Mouse (Mus musculus) kidney, embryonic 15.5 days (tissue): Measurements from ENCODE around the gene Ndel1. TPM values are rescaled to one million over a fixed set of nuclear protein-coding genes. Genes with fewer than 3 reads are reported as not detected.

Experiments
- ATAC-seq: fragments of 200-750 bp; cut with Nextera tagmentation; replicated peaks from 2 replicates; pipeline ENCODE4 v1.8.0; 2017; ENCODE audit warnings: moderate TSS enrichment; ENCODE audit not compliant: low FRiP score
- H3K27ac ChIP-seq: fragments of 300-500 bp; sonication (generic); 2 replicates; pipeline ENCODE4 v1.5.1; 2015; ENCODE audit warnings: mild to moderate bottlenecking, inconsistent platforms
- H3K27me3 ChIP-seq: fragments of 300-500 bp; sonication (generic); 2 replicates; pipeline ENCODE4 v1.6.1; 2015; ENCODE audit warnings: inconsistent platforms
- H3K36me3 ChIP-seq: fragments of 300-500 bp; sonication (generic); 2 replicates; pipeline ENCODE4 v1.6.1; 2015; ENCODE audit warnings: inconsistent platforms
- H3K4me1 ChIP-seq: fragments of 300-500 bp; sonication (generic); 2 replicates; pipeline ENCODE4 v1.6.1; 2015; ENCODE audit warnings: inconsistent platforms
- H3K4me2 ChIP-seq: fragments of 300-500 bp; sonication (generic); 2 replicates; pipeline ENCODE4 v1.6.1; 2015; ENCODE audit warnings: moderate library complexity, mild to moderate bottlenecking, inconsistent platforms
- H3K4me3 ChIP-seq: fragments of 300-500 bp; sonication (generic); replicated peaks from 2 replicates; pipeline ENCODE4 v1.5.1; 2015; ENCODE audit warnings: mild to moderate bottlenecking, inconsistent platforms
- H3K9ac ChIP-seq: fragments of 300-500 bp; sonication (generic); 2 replicates; pipeline ENCODE4 v1.6.1; 2015; ENCODE audit warnings: mild to moderate bottlenecking, inconsistent platforms
- H3K9me3 ChIP-seq: fragments of 300-500 bp; sonication (generic); replicated peaks from 2 replicates; pipeline ENCODE4 v1.6.1; 2016; ENCODE audit warnings: inconsistent platforms
- WGBS: fragments of 180-500 bp; shearing (Covaris S2); methylation state at CpG from one replicate; pipeline ENCODE4 v1.1.7; 2015; ENCODE audit warnings: mixed read lengths; 5-methylcytosine and 5-hydroxymethylcytosine counted together
- polyA plus RNA-seq: library from polyadenylated mRNA; unstranded; fragments of >200 nt; fragmentation: Nextera tagmentation; extraction: Ambion mirVana; gene quantifications from 2 replicates; pipeline ENCODE4 v1.2.1, GENCODE M21; 2015

The Ndel1 gene
- polyA plus RNA-seq, 1 experiment from 2014 or later, result 87.3 TPM

DNA sequence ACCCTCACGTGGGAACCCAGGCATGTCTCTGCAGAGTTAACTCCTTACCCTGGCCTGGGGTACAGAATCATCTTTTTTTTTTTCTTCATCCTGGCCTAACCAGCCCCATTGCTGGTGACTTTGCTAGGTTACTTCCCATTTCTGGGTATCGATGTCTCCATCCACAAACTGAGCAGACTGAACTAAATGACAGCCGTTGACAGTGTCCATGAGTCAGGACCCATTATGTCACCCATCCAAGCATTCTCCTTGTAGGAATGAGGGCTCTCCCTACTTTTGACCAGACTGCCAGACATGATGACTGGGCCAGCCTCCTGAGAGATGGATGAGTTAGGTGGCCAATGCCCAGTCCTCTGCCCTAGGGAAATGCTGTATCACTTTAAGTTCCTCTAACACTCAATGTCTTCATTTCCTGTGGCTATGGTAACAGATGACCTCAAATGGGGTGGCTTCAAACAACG is 8.0 kb downstream of the Ndel1 start:
- Histone ChIP-seq H3K9ac (no peak overlapping the region), H3K9me3 (no peaks in the 10 kb centered on the region), H3K4me3 (no peak overlapping the region), H3K4me2 (no peak overlapping the region), H3K36me3 (no peaks in the 10 kb centered on the region), H3K4me1 (peaks cover 12% of the 10 kb centered on the region; the same call in 1 of the 2 replicates), H3K27me3 (no peaks in the 10 kb centered on the region), H3K27ac (peak overlapping the region; percentile 11; the same call in 1 of the 2 replicates)
- WGBS, result 65% methylated on average over 4 of the region's 4 CpGs
- no peak for ATAC-seq

DNA sequence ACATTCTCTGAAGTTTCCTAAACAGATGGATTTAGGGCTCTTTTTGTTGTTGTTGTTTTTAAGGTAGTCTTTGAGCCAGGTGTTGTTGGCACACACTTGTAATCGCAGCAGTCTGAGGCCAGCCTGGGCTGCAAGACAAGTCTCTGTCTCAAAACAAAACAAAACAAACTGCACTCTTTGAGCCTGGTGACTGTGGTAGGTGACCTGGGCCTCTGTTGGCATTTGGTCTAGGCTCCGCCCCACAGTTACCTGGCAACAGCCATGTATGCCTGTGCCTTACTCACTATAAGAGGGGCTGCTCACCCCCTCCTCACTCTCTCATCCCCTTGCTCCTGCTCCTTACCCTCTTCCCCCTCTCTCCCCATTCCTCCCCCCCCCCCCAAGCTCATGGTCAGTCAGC is 9.4 kb downstream of the Ndel1 start:
- Histone ChIP-seq H3K36me3 (no peaks in the 10 kb centered on the region), H3K4me2 (no peak overlapping the region), H3K27me3 (no peaks in the 10 kb centered on the region), H3K9me3 (no peaks in the 10 kb centered on the region), H3K4me1 (peaks cover 12% of the 10 kb centered on the region; the same call in 1 of the 2 replicates), H3K4me3 (no peak overlapping the region), H3K27ac (no peak overlapping the region), H3K9ac (no peak overlapping the region)
- no peak for ATAC-seq
- 73% methylated on average over 2 of the region's 2 CpGs for WGBS

DNA sequence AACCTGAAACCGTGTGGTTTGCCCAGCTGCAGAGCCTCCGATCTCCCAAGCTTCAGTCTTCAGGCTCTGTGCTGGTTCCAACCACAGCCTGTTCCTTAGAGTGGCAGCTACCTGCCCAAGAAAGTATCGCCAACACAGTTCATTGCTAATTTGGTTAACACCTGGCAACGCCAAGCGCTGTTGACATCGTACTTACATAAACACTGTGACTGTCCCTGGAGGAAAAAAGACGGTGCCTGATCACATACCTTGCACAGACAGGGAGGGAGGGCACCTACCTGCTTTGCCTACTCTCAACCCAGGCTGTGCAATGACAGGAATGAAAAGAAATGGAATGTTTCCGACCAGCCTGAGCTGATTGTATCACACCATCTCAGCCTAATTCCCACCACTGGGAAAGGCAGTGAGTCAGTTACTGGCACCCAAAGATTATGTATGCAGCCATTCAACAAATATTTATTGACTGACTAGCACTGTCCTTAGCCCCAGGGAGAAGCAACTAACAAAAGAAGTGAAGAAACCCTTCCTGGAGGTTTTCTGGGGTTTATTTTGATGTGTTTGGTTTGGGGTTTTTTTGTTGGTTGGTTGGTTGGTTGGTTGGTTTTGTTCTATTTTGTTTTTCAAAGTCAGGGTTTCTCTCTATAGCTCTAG is 11.6 kb downstream of the Ndel1 start:
- H3K27ac ChIP-seq, result no peak overlapping the region
- H3K4me3 ChIP-seq, result no peak overlapping the region
- H3K4me2 ChIP-seq, result no peak overlapping the region
- H3K4me1 ChIP-seq, result peaks cover 10% of the 10 kb centered on the region; the same call in 1 of the 2 replicates
- no peaks in the 10 kb centered on the region for H3K36me3 ChIP-seq
- WGBS, result 80% methylated on average over 8 of the region's 8 CpGs
- no peaks in the 10 kb centered on the region for H3K27me3 ChIP-seq
- H3K9me3 ChIP-seq, result no peaks in the 10 kb centered on the region
- no peak overlapping the region for H3K9ac ChIP-seq
- no peak for ATAC-seq

DNA sequence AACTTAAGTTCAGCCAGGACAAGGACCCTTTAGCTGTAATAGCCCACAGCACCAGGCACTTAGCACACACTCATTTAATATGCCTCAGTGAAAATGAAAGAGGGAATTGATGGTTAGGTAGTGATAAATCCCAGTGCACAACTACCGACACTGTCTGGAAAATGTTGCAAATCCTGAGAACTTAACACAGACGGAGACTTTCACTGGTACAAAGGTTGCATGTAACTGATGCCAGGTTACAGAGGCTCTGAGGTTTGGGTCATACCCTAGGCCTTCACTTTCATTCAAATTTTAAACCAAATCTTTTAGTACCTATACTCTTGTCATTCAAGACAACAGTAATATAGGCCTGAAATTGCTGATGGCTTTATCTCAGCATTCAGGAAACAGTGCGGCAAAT is 14.3 kb downstream of the Ndel1 start:
- Histone ChIP-seq H3K27ac (no peak overlapping the region), H3K4me3 (no peak overlapping the region), H3K9me3 (no peaks in the 10 kb centered on the region), H3K4me1 (peaks cover 11% of the 10 kb centered on the region), H3K36me3 (no peaks in the 10 kb centered on the region), H3K27me3 (no peaks in the 10 kb centered on the region), H3K4me2 (no peak overlapping the region), H3K9ac (no peak overlapping the region)
- WGBS, result 92% methylated on average over 3 of the region's 3 CpGs
- ATAC-seq, result no peak

DNA sequence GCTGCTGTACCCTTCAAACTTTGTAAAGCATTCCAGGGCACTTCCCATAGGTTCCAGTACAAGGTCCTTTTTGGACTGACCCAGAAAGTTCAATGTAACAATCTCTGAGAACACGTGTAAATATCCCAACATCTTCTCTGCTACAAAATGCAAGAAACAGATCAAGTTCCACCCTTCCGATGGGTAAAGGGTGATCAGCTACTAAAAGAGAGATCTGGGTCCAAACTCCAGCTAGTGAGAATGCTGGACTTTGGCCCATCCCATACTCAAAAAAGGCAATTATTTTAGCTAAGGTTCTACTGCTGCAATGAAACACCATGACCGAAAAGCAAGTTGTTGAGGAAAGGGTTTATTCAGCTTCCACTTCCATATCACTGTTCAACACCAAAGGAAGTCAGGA is 17.0 kb downstream of the Ndel1 start:
- Histone ChIP-seq H3K36me3 (no peaks in the 10 kb centered on the region), H3K9me3 (no peaks in the 10 kb centered on the region), H3K27me3 (no peaks in the 10 kb centered on the region), H3K4me1 (peaks cover 29% of the 10 kb centered on the region), H3K27ac (peak overlapping the region; percentile 85; the same call in 1 of the 2 replicates), H3K4me3 (no peak overlapping the region), H3K4me2 (no peak overlapping the region; the same call in 1 of the 2 replicates), H3K9ac (no peak overlapping the region)
- ATAC-seq, result no peak
- WGBS, result 88% methylated on average over 3 of the region's 3 CpGs

DNA sequence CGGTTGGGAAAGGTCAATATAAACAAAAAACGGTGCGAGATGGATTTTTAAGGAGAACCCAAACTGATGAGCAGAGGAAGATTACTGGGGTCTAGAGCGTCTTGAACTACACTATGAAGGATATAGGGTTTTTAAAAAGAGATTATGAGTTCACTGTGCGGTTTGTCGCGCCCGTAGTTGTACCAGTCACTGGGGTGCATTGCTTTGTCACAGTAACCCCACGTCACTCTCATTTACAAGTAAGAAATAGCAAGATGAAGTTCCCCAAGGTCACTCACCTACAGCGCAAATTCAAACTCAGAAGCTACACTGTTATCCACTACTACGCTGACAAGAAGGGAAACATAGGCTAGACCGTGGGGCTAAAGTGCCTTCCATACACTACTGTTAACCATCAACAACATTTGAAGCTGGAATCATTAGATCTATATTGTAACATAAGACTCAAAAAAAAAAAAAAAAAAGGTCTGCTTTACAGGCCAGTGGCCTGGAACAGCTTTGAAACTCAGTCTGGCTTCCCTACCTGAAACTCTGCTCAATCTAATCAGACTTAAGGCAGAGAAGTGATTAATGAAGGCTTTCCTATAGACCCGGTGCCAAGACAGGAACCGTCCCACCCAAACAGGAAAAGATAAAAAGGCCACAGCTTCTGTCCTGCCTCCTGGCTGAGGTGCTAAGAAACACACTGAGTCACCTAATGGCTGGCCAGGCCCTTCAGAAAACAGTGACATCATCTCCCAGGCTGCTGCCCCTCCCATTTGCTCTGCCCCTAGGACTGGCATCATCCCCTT is 17.9 kb downstream of the Ndel1 start:
- Histone ChIP-seq H3K36me3 (no peaks in the 10 kb centered on the region), H3K27me3 (no peaks in the 10 kb centered on the region), H3K27ac (peak overlapping the region; percentile 85), H3K4me1 (peaks cover 29% of the 10 kb centered on the region), H3K4me3 (peak overlapping the region; percentile 73), H3K9ac (peak overlapping the region; percentile 41; the same call in 1 of the 2 replicates), H3K4me2 (peak overlapping the region; percentile 74), H3K9me3 (no peaks in the 10 kb centered on the region)
- 29% methylated on average over 14 of the region's 14 CpGs for WGBS
- ATAC-seq, result no peak

DNA sequence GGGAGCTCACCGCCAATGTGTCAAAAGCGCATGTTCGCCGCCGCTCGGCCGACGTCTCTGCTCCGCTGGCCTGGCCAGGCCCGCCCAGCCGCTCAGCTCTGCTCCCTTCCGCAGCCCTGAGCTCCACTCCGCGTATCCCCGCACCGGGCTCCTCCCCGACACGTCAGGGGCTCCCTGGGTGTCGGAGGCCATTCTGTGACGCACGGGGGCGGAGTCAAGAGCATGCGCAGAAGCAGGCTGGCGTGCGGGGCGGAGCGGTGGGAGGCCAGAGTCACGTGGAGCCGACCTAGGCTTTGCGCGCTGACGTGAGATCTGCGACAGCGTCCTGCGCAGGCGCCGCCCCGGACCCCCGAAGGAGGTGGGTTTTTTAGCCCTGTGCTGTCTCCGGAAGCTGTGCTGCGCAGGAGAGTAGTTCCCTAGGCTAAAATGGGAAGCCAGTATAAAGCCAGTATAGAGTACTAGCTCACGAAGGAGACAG is 18.7 kb downstream of the Ndel1 start:
- peaks cover 29% of the 10 kb centered on the region for H3K4me1 ChIP-seq
- WGBS, result under 1% methylated on average over 42 of the region's 42 CpGs
- H3K9me3 ChIP-seq, result no peaks in the 10 kb centered on the region
- H3K27ac ChIP-seq, result peak overlapping the region; percentile 98
- no peaks in the 10 kb centered on the region for H3K27me3 ChIP-seq
- H3K4me3 ChIP-seq, result peak overlapping the region; percentile 73
- H3K9ac ChIP-seq, result peak overlapping the region; percentile 83
- H3K4me2 ChIP-seq, result peak overlapping the region; percentile 74
- no peaks in the 10 kb centered on the region; the same call in 1 of the 2 replicates for H3K36me3 ChIP-seq
- ATAC-seq, result peak; percentile 99

DNA sequence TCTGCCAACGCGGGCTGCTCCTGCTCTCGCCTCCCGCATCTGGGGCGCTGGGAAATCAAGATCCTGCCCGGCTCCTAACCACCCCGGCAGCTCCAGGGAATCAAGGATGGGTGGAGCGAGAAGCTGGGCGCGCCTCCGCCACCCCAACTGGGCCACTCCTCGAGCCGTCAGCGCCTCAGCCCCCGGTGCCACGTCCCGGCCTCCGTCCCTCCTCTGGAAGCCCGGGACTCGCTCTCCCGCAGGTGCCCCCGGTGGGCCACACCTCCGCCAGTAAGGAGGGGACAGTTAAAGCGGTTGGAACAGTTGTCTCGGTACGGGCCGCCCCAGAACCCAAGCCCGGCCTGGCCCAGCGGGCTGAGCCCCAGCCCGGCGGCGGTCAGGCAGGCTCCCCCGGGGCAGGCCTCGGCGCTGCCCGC is 19.2 kb downstream of the Ndel1 start:
- Histone ChIP-seq H3K4me1 (peaks cover 29% of the 10 kb centered on the region), H3K9ac (peak overlapping the region; percentile 83), H3K27me3 (no peaks in the 10 kb centered on the region), H3K4me3 (peak overlapping the region; percentile 73), H3K27ac (peak overlapping the region; percentile 98), H3K9me3 (no peaks in the 10 kb centered on the region), H3K4me2 (peak overlapping the region; percentile 74), H3K36me3 (no peaks in the 10 kb centered on the region; the same call in 1 of the 2 replicates)
- peak; percentile 67 for ATAC-seq
- WGBS, result 0% methylated on average over 35 of the region's 36 CpGs

DNA sequence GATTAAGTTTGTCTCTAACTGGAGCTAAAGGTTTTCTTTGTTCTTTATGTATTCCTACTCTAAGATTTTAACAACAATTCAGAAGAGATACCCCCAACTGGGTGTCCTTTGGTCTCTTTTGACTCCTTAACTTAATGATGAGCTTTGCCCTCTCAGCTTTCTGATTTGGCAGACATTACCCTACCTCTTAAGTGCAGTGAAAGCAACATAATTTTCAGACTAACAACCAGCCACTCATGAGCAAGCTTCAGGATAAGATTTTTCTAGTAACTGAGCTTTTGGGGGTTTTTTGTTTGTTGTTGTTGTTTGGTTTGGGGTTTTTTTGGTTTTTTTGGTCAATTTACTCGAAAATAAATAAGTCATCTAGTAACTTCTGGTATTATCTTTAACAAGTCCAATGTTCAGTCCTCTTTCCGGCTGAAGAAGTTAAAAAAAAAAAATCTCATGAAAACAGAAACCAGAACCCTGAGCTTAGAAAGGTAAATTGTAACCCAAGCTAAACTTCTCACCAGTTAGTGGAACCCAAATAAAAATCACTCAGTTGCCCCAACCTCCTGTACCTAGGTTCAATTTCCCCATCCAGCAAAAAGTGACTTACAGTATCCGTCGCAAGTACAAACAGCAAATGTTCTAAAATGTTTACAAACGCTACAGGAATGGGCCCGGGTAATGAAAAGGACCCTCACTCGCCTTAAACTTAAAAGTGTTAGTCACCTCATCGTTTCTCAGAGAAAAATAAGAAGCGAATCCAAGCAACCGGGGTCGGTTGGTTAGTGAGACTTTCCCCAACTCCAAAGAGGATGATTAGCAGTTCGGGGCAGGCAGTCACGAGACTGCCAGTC is 19.8 kb downstream of the Ndel1 start:
- Histone ChIP-seq H3K27ac (peak overlapping the region; percentile 98), H3K36me3 (no peaks in the 10 kb centered on the region; the same call in 1 of the 2 replicates), H3K4me1 (peaks cover 32% of the 10 kb centered on the region), H3K27me3 (no peaks in the 10 kb centered on the region), H3K4me2 (peak overlapping the region; percentile 74), H3K9me3 (no peaks in the 10 kb centered on the region), H3K4me3 (peak overlapping the region; percentile 73), H3K9ac (peak overlapping the region; percentile 83)
- no peak for ATAC-seq
- 2% methylated on average over 13 of the region's 13 CpGs for WGBS

- peak overlapping the region; percentile 83; the same call in 1 of the 2 replicates for H3K9ac ChIP-seq
- H3K4me3 ChIP-seq, result peak overlapping the region; percentile 28
- WGBS, result 78% methylated on average over 7 of the region's 7 CpGs
- H3K27me3 ChIP-seq, result no peaks in the 10 kb centered on the region
- H3K9me3 ChIP-seq, result no peaks in the 10 kb centered on the region
- no peak for ATAC-seq
- H3K36me3 ChIP-seq, result no peaks in the 10 kb centered on the region; the same call in 1 of the 2 replicates
- peak overlapping the region; percentile 74 for H3K4me2 ChIP-seq
- H3K27ac ChIP-seq, result no peak overlapping the region
- peaks cover 34% of the 10 kb centered on the region for H3K4me1 ChIP-seq
Measured at GRCm38 (mm10) chr11:68850862-68851261, 20.8 kb downstream of the Ndel1 start.

- no peak overlapping the region for H3K4me2 ChIP-seq
- no peaks in the 10 kb centered on the region for H3K27me3 ChIP-seq
- no peaks in the 10 kb centered on the region for H3K9me3 ChIP-seq
- H3K36me3 ChIP-seq, result peaks cover 78% of the 10 kb centered on the region
- H3K4me1 ChIP-seq, result no peaks in the 10 kb centered on the region
- H3K27ac ChIP-seq, result no peak overlapping the region
- WGBS, result 95% methylated on average over 5 of the region's 5 CpGs
- H3K9ac ChIP-seq, result no peak overlapping the region
- ATAC-seq, result no peak
- H3K4me3 ChIP-seq, result no peak overlapping the region
Measured at GRCm38 (mm10) chr11:68839606-68840005, 32.1 kb downstream of the Ndel1 start.
